Mouse (Mus musculus) NIH3T3 (cell line): ENCODE measurements around the gene Palld.

Experiments used
- DNase-seq: peaks from one replicate; pipeline ENCODE4 v3.0.0-alpha.2; 2012; ENCODE audit warnings: low read depth

Palld gene

GRCm38 (mm10) chr8:61865365-61865764 lies 37.1 kb downstream of the Palld start:
- DNase-seq = no peak

GRCm38 (mm10) chr8:61851270-61851669 lies 51.2 kb downstream of the Palld start:
- no peak for DNase-seq

- DNase-seq = no peak
These were observed 53.8 kb downstream of the Palld start for GRCm38 (mm10) chr8:61848581-61849162.

GRCm38 (mm10) chr8:61847494-61847893 lies 55.0 kb downstream of the Palld start:
- DNase-seq = no peak

- DNase-seq = no peak
These were observed 57.5 kb downstream of the Palld start for GRCm38 (mm10) chr8:61844992-61845391.

GRCm38 (mm10) chr8:61844575-61844974 lies 57.9 kb downstream of the Palld start:
- no peak for DNase-seq

- no peak for DNase-seq
These were observed 58.7 kb downstream of the Palld start for GRCm38 (mm10) chr8:61843776-61844175.

GRCm38 (mm10) chr8:61833211-61833610 lies 69.3 kb downstream of the Palld start:
- DNase-seq = no peak

GRCm38 (mm10) chr8:61831944-61832343 lies 70.5 kb downstream of the Palld start:
- no peak for DNase-seq

- peak; percentile 66 for DNase-seq
These were observed 71.7 kb downstream of the Palld start for GRCm38 (mm10) chr8:61830821-61831220.

- DNase-seq = no peak
These were observed 77.9 kb downstream of the Palld start for GRCm38 (mm10) chr8:61824563-61824962.

- no peak for DNase-seq
These were observed 79.3 kb downstream of the Palld start for GRCm38 (mm10) chr8:61823157-61823556.

- DNase-seq = peak; percentile 88
These were observed 98.7 kb downstream of the Palld start for GRCm38 (mm10) chr8:61803764-61804163.

GRCm38 (mm10) chr8:61802840-61803239 lies 99.7 kb downstream of the Palld start:
- DNase-seq = peak; percentile 81

- DNase-seq = peak; percentile 41
These were observed 105.0 kb downstream of the Palld start for GRCm38 (mm10) chr8:61797391-61797947.

GRCm38 (mm10) chr8:61796537-61797050 lies 105.9 kb downstream of the Palld start:
- DNase-seq = no peak

- peak; percentile 67 for DNase-seq
These were observed 112.5 kb downstream of the Palld start for GRCm38 (mm10) chr8:61789946-61790345.

- DNase-seq = no peak
These were observed 113.2 kb downstream of the Palld start for GRCm38 (mm10) chr8:61789289-61789688.

GRCm38 (mm10) chr8:61782931-61783491 lies 119.5 kb downstream of the Palld start:
- peak; percentile 84 for DNase-seq

GRCm38 (mm10) chr8:61780652-61781257 lies 121.7 kb downstream of the Palld start:
- no peak for DNase-seq

- DNase-seq = no peak
These were observed 124.3 kb downstream of the Palld start for GRCm38 (mm10) chr8:61778194-61778593.

GRCm38 (mm10) chr8:61776560-61776959 lies 125.9 kb downstream of the Palld start:
- DNase-seq = no peak

- peak; percentile 87 for DNase-seq
These were observed 126.6 kb downstream of the Palld start for GRCm38 (mm10) chr8:61775936-61776335.
